Mouse (Mus musculus): ENCODE measurements around the gene Des. TPM values are rescaled to one million over a fixed set of nuclear protein-coding genes. Genes with fewer than 3 reads are reported as not detected.

Des gene
- polyA plus RNA-seq, 2 experiments from 2014 or later, result not detected

- ATAC-seq, result no peak
These were observed 10.9 kb upstream of the Des start for GRCm38 (mm10) chr1:75349275-75349674.

- ATAC-seq, result no peak
These were observed 2.9 kb upstream of the Des start for GRCm38 (mm10) chr1:75357261-75357660.

- ATAC-seq, result no peak
These were observed 2.1 kb upstream of the Des start for GRCm38 (mm10) chr1:75358009-75358408.

- no peak for ATAC-seq
These were observed 783 bp upstream of the Des start for GRCm38 (mm10) chr1:75359346-75359745.

GRCm38 (mm10) chr1:75361123-75361522 is 994 bp downstream of the Des start:
- ATAC-seq, result no peak

GRCm38 (mm10) chr1:75361750-75362149 is 1.6 kb downstream of the Des start:
- no peak for ATAC-seq

- ATAC-seq, result no peak
These were observed 3.7 kb downstream of the Des start for GRCm38 (mm10) chr1:75363868-75364267.

GRCm38 (mm10) chr1:75365510-75366137 is 5.5 kb downstream of the Des start:
- ATAC-seq, result no peak

GRCm38 (mm10) chr1:75369360-75369983 is 9.3 kb downstream of the Des start:
- no peak for ATAC-seq

- ATAC-seq, result no peak
These were observed 10.0 kb downstream of the Des start for GRCm38 (mm10) chr1:75369984-75370660.

- no peak for ATAC-seq
These were observed 11.4 kb downstream of the Des start for GRCm38 (mm10) chr1:75371317-75372095.

- no peak for ATAC-seq
These were observed 12.3 kb downstream of the Des start for GRCm38 (mm10) chr1:75372450-75372849.

- ATAC-seq, result no peak
These were observed 13.1 kb downstream of the Des start for GRCm38 (mm10) chr1:75373276-75373675.

GRCm38 (mm10) chr1:75374950-75375936 is 15.1 kb downstream of the Des start, which contains the start of gene Speg:
TSS of gene Speg (plus strand) at chr1:75375297.
- ATAC-seq, result no peak

- ATAC-seq, result no peak
These were observed 19.1 kb downstream of the Des start for GRCm38 (mm10) chr1:75379196-75379595.

- ATAC-seq, result no peak
These were observed 19.8 kb downstream of the Des start for GRCm38 (mm10) chr1:75379931-75380330.

GRCm38 (mm10) chr1:75380951-75381350 is 20.8 kb downstream of the Des start:
- no peak for ATAC-seq

GRCm38 (mm10) chr1:75381482-75382355 is 21.6 kb downstream of the Des start:
- no peak for ATAC-seq

- ATAC-seq, result no peak
These were observed 22.4 kb downstream of the Des start for GRCm38 (mm10) chr1:75382356-75383071.

Measured in CD4-positive, CD25-positive, alpha-beta regulatory T cell, adult 4 months (primary cell).